Mouse (Mus musculus) hindbrain, embryonic 13.5 days (tissue): ENCODE data around the gene Zmpste24. TPM values are rescaled to one million over a fixed set of nuclear protein-coding genes. Genes with fewer than 3 reads are reported as not detected.
A peak's percentile ranks its signal among the peaks of the same experiment; 100 is the strongest.

Source experiments
- ATAC-seq: fragments of 200-750 bp; cut with Nextera tagmentation; 2 replicates; pipeline ENCODE4 v1.8.0; 2017; ENCODE audit warnings: moderate TSS enrichment; ENCODE audit not compliant: low FRiP score
- H3K27ac ChIP-seq: fragments of 300-500 bp; sonication (generic); 2 replicates; pipeline ENCODE4 v1.5.1; 2015; ENCODE audit warnings: inconsistent platforms, mild to moderate bottlenecking, moderate library complexity
- H3K27me3 ChIP-seq: fragments of 300-500 bp; sonication (generic); 2 replicates; pipeline ENCODE4 v1.6.1; 2015; ENCODE audit warnings: mild to moderate bottlenecking, inconsistent platforms
- H3K36me3 ChIP-seq: fragments of 300-500 bp; sonication (generic); 2 replicates; pipeline ENCODE4 v1.6.1; 2015; ENCODE audit warnings: mild to moderate bottlenecking, inconsistent platforms
- H3K4me1 ChIP-seq: fragments of 300-500 bp; sonication (generic); replicated peaks from 2 replicates; pipeline ENCODE4 v1.6.1; 2015; ENCODE audit warnings: inconsistent platforms
- H3K4me2 ChIP-seq: fragments of 300-500 bp; sonication (generic); 2 replicates; pipeline ENCODE4 v1.6.1; 2015; ENCODE audit warnings: inconsistent platforms, mild to moderate bottlenecking, moderate library complexity
- H3K4me3 ChIP-seq: fragments of 300-500 bp; sonication (generic); 2 replicates; pipeline ENCODE4 v1.5.1; 2015; ENCODE audit warnings: mild to moderate bottlenecking, inconsistent platforms
- H3K9ac ChIP-seq: fragments of 300-500 bp; sonication (generic); 2 replicates; pipeline ENCODE4 v1.6.1; 2015; ENCODE audit warnings: mild to moderate bottlenecking, inconsistent platforms
- H3K9me3 ChIP-seq: fragments of 300-500 bp; sonication (generic); 2 replicates; pipeline ENCODE4 v1.6.1; 2016; ENCODE audit warnings: inconsistent platforms
- WGBS: fragments of 180-500 bp; shearing (Covaris S2); methylation state at CpG from one replicate; pipeline ENCODE4 v1.1.7; 2015; 5-methylcytosine and 5-hydroxymethylcytosine counted together
- polyA plus RNA-seq: library from polyadenylated mRNA; unstranded; fragments of >200 nt; fragmentation: Nextera tagmentation; extraction: Ambion mirVana; gene quantifications from 2 replicates; pipeline ENCODE4 v1.2.1, GENCODE M21; 2015

Gene Zmpste24
- polyA plus RNA-seq, 1 experiment from 2014 or later: 28.7 TPM

DNA sequence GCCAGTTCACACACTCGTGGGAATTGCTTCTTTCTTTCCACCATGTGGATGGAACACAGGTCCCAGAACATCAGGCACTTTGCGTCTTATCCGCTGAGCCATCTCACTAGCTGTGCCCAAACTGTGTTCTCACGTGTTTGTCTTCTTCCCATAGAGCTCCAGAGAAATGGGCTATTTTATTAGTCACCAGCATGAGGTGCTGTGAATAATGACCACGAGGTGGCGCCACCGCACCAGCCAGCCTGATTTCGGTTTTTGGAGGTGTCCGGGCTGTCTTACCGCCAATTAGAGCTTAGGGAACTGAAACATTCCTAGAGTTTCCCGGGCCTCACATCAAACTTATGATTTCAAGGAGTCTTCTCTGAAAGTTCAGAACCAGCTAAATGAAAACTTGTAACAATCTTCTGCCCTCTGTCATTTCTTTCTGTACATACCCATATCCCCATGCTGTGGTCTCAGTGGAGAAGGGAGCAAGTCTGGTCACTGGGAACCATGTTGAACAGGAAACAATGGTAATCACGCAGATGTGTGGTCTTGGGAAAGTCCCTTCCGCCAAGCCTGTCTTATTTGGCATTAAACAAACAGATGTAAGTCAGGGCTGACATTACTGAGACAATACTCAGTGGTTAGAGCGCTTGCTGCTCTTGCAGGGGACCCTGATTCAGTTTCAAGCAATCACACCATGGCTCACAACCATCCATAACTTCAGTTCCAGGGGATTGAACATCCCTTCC lies 69.2 kb downstream of the Zmpste24 start:
- Histone ChIP-seq H3K27ac (no peak overlapping the region), H3K36me3 (no peaks in the 10 kb centered on the region), H3K9me3 (no peaks in the 10 kb centered on the region), H3K4me2 (no peak overlapping the region), H3K4me3 (no peak overlapping the region), H3K4me1 (no peaks in the 10 kb centered on the region), H3K9ac (no peak overlapping the region), H3K27me3 (0 out of 2 replicates have a peak, but pooled peaks cover 3% of the 10 kb centered on the region)
- ATAC-seq: no peak
- WGBS: 28% methylated on average over 14 of the region's 14 CpGs

DNA sequence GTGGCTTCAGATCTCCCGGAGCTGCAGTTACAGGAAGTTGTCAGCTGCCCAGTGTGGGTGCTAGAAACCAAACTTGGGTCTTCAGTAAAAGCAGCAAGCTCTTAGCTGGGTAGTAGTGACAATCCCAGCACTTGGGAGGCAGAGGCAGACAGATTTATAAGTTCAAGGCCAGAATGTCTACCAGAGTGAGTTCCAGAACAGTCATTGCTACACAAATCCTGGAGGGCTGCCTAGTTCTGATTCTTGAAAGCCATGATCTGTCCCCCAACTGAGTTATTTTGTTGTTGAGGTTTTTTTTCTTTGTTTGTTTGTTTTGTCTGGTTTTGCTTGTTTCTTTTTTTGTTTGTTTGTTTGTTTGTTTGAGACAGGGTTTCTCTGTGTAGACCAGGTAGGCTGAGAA lies 69.9 kb downstream of the Zmpste24 start:
- Histone ChIP-seq H3K9me3 (no peaks in the 10 kb centered on the region), H3K36me3 (no peaks in the 10 kb centered on the region), H3K27me3 (0 out of 2 replicates have a peak, but pooled peaks cover 3% of the 10 kb centered on the region), H3K4me1 (no peaks in the 10 kb centered on the region), H3K4me3 (no peak overlapping the region), H3K4me2 (no peak overlapping the region), H3K27ac (no peak overlapping the region), H3K9ac (no peak overlapping the region)
- ATAC-seq: no peak
- 84% methylated on average over 1 of the region's 1 CpGs for WGBS

DNA sequence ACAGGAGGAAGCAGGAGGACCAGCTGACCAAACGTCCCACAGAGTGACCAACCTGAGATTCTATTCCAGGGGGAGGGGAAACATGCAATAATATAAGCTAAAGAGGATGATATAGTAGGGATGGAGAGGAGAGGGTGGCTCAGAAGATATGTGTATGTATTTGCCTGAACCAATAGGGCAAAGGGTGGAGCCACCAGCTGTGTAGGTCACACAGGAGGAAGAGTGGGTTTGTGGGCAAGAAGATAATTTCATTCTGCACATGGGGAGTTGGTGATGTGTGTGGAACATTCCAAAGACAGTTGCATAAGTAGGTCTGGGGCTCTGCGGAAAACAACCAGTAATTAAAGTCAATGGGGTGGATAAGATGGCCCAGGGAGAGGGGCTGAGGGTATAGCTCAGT lies 72.4 kb downstream of the Zmpste24 start:
- ATAC-seq: no peak

DNA sequence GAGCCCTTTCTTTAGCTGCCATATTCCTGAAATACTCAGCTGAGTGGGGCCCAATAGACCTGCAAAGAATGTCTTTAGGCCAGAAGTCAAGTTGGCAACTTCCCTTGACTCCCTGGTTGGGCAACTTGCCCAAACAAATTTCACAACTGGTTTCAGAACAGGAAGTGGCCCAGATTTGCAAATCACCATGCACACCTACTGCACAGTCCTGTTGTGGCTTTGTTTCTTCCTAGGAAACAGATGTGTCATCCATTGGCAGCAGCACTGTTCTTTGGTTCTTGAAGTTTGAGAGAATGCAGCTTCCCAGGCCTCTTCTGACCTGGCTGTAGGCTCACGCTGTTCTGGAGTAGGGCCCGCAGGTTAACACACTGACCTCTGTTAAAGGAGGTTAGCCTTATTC lies 74.1 kb downstream of the Zmpste24 start:
- Histone ChIP-seq H3K9ac (no peak overlapping the region), H3K27ac (no peak overlapping the region), H3K9me3 (no peaks in the 10 kb centered on the region), H3K4me1 (no peaks in the 10 kb centered on the region), H3K27me3 (0 out of 2 replicates have a peak, but pooled peaks cover 3% of the 10 kb centered on the region), H3K4me2 (no peak overlapping the region), H3K36me3 (no peaks in the 10 kb centered on the region), H3K4me3 (no peak overlapping the region)
- 87% methylated on average over 2 of the region's 2 CpGs for WGBS
- no peak for ATAC-seq

More for the DNA sequence above, 72.4 kb downstream of the Zmpste24 start:
- H3K27me3 ChIP-seq: 0 out of 2 replicates have a peak, but pooled peaks cover 3% of the 10 kb centered on the region
- no peaks in the 10 kb centered on the region for H3K4me1 ChIP-seq
- H3K4me3 ChIP-seq: no peak overlapping the region
- WGBS: 64% methylated on average over 2 of the region's 2 CpGs
- H3K9ac ChIP-seq: no peak overlapping the region
- no peak overlapping the region for H3K27ac ChIP-seq
- H3K36me3 ChIP-seq: no peaks in the 10 kb centered on the region
- no peaks in the 10 kb centered on the region for H3K9me3 ChIP-seq
- no peak overlapping the region for H3K4me2 ChIP-seq

DNA sequence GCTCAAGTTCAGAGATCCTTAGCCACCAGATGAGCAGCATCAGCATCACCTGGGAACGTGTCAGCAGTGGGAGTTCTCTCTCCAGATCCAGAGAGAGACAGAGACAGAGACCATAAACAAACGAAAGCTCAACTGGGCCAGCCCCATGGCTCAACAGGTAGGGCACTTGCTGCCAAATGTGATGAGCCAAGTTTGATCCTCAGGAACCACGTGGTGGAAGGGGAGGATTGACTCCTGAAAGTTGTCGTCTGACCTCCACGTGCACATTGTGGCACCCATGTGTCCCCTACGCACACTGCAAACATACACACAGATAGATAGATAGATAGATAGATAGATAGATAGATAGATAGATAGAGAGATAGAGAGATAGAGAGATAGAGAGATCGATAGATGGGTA lies 74.6 kb downstream of the Zmpste24 start:
- Histone ChIP-seq H3K9ac (no peak overlapping the region), H3K36me3 (no peaks in the 10 kb centered on the region), H3K27me3 (0 out of 2 replicates have a peak, but pooled peaks cover 3% of the 10 kb centered on the region), H3K4me3 (no peak overlapping the region), H3K9me3 (no peaks in the 10 kb centered on the region), H3K4me1 (no peaks in the 10 kb centered on the region), H3K27ac (no peak overlapping the region), H3K4me2 (no peak overlapping the region)
- no peak for ATAC-seq
- WGBS: 88% methylated on average over 7 of the region's 7 CpGs

DNA sequence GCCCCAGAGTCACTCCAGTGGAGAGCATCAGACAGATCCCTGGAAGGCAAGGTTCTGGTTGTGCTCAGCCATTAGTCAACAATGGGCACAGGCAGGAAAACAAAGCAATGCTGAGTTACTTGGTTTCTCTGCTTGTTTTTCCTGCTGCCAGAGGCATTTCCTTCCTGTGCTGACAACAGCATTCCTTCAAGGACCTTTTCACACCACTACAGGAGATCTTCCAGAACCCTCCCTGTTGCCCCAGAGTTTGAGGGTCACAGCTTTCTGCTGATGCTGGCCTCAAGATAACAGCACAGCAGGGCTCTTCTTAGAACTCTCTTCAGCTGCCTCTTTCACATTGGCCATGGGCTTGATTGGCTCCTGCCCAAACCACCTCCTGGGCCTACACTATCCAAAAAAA lies 76.1 kb downstream of the Zmpste24 start:
- Histone ChIP-seq H3K9ac (no peak overlapping the region), H3K27ac (no peak overlapping the region), H3K4me3 (no peak overlapping the region), H3K4me1 (0 out of 2 replicates have a peak, but pooled peaks cover 3% of the 10 kb centered on the region), H3K9me3 (no peaks in the 10 kb centered on the region), H3K27me3 (0 out of 2 replicates have a peak, but pooled peaks cover 3% of the 10 kb centered on the region), H3K36me3 (no peaks in the 10 kb centered on the region), H3K4me2 (no peak overlapping the region)
- no peak for ATAC-seq

DNA sequence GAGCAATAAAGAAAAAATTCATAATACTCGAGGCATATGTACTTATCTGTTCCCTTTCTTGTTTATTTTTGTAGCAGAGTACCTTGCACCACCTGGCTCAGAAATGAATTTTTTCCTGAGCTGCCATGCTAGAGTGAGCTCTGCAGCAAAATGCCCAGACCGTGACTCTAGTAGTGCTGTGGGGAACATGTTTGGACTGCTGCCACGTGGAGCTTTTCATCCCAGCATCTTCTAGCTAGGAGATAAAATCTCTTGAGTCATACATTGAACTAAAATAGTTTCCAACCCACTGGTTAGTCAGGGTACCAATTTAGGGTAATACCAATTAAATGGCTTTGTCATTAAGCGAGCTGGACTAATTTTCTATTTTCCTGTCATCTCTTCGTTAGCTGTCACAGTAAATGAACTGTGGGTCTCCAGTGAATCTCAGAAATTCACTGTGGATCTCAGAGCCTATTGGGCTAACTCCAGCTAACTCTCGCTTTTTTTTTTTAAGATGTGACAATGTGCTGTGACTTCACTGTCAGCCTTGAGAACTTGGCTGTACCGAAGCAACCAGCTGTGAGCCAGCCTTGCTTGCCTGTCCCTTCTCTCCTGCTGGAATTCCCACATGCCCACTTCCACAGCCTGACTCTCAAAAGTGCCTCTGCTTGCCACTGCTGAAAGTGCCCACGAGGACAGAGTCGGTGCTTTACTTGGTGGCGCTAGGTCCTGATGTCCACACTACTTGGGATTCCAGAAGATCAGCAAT lies 77.8 kb downstream of the Zmpste24 start:
- no peak for ATAC-seq
- H3K4me2 ChIP-seq: no peak overlapping the region
- no peak overlapping the region for H3K4me3 ChIP-seq
- no peaks in the 10 kb centered on the region for H3K9me3 ChIP-seq
- H3K27me3 ChIP-seq: no peaks in the 10 kb centered on the region
- H3K4me1 ChIP-seq: peaks cover 14% of the 10 kb centered on the region
- WGBS: 72% methylated on average over 10 of the region's 10 CpGs
- H3K36me3 ChIP-seq: no peaks in the 10 kb centered on the region
- no peak overlapping the region for H3K27ac ChIP-seq
- H3K9ac ChIP-seq: no peak overlapping the region

DNA sequence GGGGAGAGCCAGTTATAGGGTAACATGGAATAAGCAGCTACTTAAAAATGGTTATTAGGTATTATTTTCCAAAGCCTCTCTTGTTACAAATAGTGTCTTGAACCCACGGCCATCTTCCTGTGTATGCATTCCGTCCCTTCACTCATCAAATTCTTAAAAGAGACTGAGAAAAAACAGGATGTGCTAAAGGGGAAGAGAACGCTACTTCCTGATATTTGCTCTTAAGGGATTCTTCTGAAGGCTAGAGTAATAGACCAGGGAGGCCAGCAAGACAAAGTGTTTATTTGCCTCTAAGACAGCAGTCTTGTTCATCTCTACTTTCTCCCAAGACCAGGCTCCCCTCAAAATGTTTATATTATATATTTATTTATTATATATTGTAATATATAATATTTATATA lies 79.8 kb downstream of the Zmpste24 start:
- Histone ChIP-seq H3K27me3 (no peaks in the 10 kb centered on the region), H3K4me2 (no peak overlapping the region), H3K9me3 (no peaks in the 10 kb centered on the region), H3K4me3 (no peak overlapping the region), H3K4me1 (peaks cover 28% of the 10 kb centered on the region), H3K27ac (no peak overlapping the region), H3K9ac (no peak overlapping the region), H3K36me3 (no peaks in the 10 kb centered on the region)
- WGBS: 94% methylated on average over 3 of the region's 3 CpGs
- ATAC-seq: no peak

DNA sequence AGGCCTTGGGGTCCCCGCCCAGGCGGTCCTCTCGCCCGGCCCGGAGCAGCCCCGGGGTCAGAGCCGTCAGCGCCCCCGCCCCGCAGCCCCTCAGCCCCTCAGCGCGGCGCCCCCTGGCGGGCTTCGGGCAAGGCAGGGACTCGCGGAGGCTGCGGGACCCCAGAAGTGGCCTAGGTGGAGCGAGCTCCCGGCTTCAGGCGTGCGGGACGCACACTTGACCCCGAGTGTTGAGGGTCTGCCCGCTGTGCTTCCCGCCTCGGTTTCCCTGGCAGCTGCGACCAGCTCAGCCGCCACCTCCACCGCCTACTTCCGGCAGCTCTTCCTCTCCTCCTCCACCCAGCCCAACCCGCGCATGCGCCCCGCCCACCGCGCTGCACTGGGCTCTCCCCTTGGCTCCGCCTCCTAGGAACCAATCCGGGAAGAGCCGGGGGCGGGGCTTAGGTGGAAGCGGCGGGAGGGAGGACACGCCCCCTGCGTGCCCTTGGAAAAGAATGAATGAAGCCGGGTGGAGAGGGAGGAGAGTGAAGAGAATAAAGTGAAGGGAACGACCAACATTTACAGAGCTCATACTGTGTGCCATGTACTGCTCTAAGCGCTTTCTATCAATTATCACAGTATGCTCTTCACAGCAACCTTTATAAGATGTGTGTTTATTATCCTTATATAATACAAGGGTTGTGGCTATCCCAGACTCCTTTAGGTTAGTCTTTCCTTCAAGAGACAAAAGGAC lies 80.9 kb downstream of the Zmpste24 start, which contains the start of gene Smap2:
Smap2 (minus strand) TSS at position 320 of the 730 bp plus-strand sequence.
- Histone ChIP-seq H3K27ac (peak within 1 kb of the TSS; percentile 86), H3K4me3 (peak within 1 kb of the TSS; percentile 89), H3K4me1 (peaks cover 38% of the 10 kb centered on the region), H3K4me2 (peak within 1 kb of the TSS; percentile 79), H3K9me3 (no peaks in the 10 kb centered on the region), H3K36me3 (no peaks in the 10 kb centered on the region), H3K27me3 (no peaks in the 10 kb centered on the region), H3K9ac (peak within 1 kb of the TSS; percentile 93)
- ATAC-seq: peak; percentile 96
- WGBS: under 1% methylated on average over 41 of the region's 48 CpGs

DNA sequence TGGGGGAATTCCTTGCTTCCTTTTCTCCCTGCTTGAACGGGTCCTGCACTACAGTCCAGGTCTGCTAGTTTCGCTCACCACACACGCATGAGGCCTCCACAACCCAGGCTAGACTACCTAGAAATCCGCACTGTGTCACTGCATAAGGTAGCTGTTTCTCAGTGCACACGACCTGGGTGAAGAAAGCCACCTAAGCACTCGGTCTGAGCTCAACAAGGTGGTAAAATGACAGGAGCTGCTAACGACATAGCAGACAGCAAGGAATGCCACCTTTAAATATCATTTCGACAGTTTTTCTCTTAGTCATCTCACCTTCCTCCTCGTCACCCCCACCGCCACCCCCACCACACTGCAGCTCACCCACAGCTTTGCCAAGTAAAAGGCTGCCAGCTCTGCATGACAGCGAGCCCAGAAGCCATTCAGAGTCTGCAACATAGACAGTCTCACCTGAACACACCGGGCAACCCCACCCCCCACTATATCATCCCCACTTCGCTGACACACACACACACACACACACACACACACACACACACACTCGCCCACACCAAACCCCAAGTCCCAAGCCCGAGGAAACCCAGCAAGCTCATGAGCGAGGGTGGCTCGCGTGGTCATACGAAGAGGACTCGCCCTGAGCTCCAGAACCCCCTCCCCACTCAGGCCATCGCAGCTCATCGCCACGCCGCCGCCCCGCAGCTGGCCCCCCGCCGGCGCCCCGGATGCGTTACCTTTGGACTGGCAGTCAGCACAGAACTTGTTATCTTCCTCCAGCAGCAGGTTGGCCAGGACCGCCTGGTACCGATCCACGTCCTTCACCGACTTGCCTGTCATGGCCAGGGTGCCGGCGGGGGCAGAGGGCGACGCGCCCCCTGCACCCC lies 81.8 kb downstream of the Zmpste24 start:
- peak overlapping the region; percentile 89 for H3K4me3 ChIP-seq
- H3K36me3 ChIP-seq: no peaks in the 10 kb centered on the region
- no peaks in the 10 kb centered on the region for H3K27me3 ChIP-seq
- H3K4me1 ChIP-seq: peaks cover 43% of the 10 kb centered on the region
- peak overlapping the region; percentile 93 for H3K9ac ChIP-seq
- 7% methylated on average over 37 of the region's 40 CpGs for whole genome bisulfite sequencing
- peak overlapping the region; percentile 86 for H3K27ac ChIP-seq
- H3K9me3 ChIP-seq: no peaks in the 10 kb centered on the region
- peak; percentile 47 for ATAC-seq
- peak overlapping the region; percentile 79 for H3K4me2 ChIP-seq

DNA sequence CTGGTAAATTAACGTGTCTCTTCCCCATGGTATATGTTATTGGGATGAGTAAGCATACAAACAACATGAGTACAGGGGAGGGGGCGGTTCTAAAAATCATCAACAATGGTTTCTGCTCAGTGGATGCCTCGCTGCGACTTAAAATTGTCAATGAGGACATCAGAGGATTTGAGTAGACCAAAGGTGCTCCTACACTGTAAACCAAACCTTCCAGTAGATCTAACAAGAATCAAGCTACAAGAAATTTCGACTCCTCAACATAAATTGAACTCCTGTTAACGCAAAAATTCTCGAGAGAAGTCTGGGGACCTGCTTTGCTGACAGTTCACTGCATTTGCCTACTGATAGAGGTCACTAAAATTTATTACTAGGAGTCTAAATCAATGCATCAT lies 82.8 kb downstream of the Zmpste24 start:
- peak overlapping the region; percentile 89 for H3K4me3 ChIP-seq
- peak overlapping the region; percentile 79 for H3K4me2 ChIP-seq
- no peaks in the 10 kb centered on the region for H3K9me3 ChIP-seq
- H3K27me3 ChIP-seq: no peaks in the 10 kb centered on the region
- H3K4me1 ChIP-seq: peaks cover 49% of the 10 kb centered on the region
- 82% methylated on average over 7 of the region's 7 CpGs for WGBS
- H3K9ac ChIP-seq: peak overlapping the region; percentile 35; the same call in 1 of the 2 replicates
- no peaks in the 10 kb centered on the region for H3K36me3 ChIP-seq
- no peak overlapping the region for H3K27ac ChIP-seq
- no peak for ATAC-seq
